Mouse (Mus musculus): ENCODE data around the gene B230104I21Rik.

- no peak for TF ChIP-seq GATA1 (IDR thresholded peaks at IDR 0.05; ENCODE audit: borderline replicate concordance, low read length)
- no peak for TF ChIP-seq FLI1 (IDR thresholded peaks at IDR 0.05; ENCODE audit: low read length)
Observed at GRCm38 (mm10) chr4:154348197-154348786, 12.4 kb downstream of the B230104I21Rik start.

Measured in megakaryocyte, embryonic 14.5 days (primary cell).